Mouse (Mus musculus): Measurements from ENCODE around the gene Cgn.

GRCm38 (mm10) chr3:94832701-94833100 is 46.4 kb upstream of the Cgn start:
- TF ChIP-seq CTCF (conservative IDR thresholded peaks at IDR 0.05; ENCODE audit: low read length) (no peak), NANOG (IDR thresholded peaks at IDR 0.05; ENCODE audit: borderline replicate concordance, low read length) (no peak)
